Mouse (Mus musculus) naive thymus-derived CD4-positive, alpha-beta T cell, adult 2 months (primary cell): ENCODE results near the gene Ovca2.
"Not testable (repeated sequence)": the region's sequence is repeated elsewhere in the genome, so short reads cannot be mapped to it uniquely, and the experiment has no call there.

Experiments
- DNase-seq: peaks from one replicate; pipeline ENCODE4 v3.0.0-alpha.2; 2011; ENCODE audit warnings: low read depth

Ovca2 gene

GRCm38 (mm10) chr11:75194850-75195461 is 16.3 kb upstream of the Ovca2 start:
- peak; percentile 81 for DNase-seq

GRCm38 (mm10) chr11:75194121-75194849 is 15.7 kb upstream of the Ovca2 start:
- DNase-seq, result peak; percentile 61

GRCm38 (mm10) chr11:75193256-75194071 is 14.8 kb upstream of the Ovca2 start, which contains the start of gene Rtn4rl1:
Gene Rtn4rl1, plus strand, starts transcription at chr11:75193783.
- peak; percentile 89 for DNase-seq

GRCm38 (mm10) chr11:75192336-75193214 is 13.9 kb upstream of the Ovca2 start:
- DNase-seq, result peak; percentile 84

GRCm38 (mm10) chr11:75191841-75192240 is 13.2 kb upstream of the Ovca2 start:
- no peak for DNase-seq

- no peak for DNase-seq
Measured at GRCm38 (mm10) chr11:75190905-75191441, 12.3 kb upstream of the Ovca2 start, which contains the start of gene Dph1. Gene Dph1, minus strand, starts transcription at chr11:75191241.

GRCm38 (mm10) chr11:75190371-75190724 is 11.7 kb upstream of the Ovca2 start:
- peak; percentile 88 for DNase-seq

- no peak for DNase-seq
Measured at GRCm38 (mm10) chr11:75189713-75190370, 11.2 kb upstream of the Ovca2 start.

GRCm38 (mm10) chr11:75184986-75185385 is 6.4 kb upstream of the Ovca2 start:
- DNase-seq, result no peak

GRCm38 (mm10) chr11:75184573-75184972 is 5.9 kb upstream of the Ovca2 start:
- DNase-seq, result no peak

GRCm38 (mm10) chr11:75183917-75184570 is 5.4 kb upstream of the Ovca2 start:
- DNase-seq, result no peak

- peak; percentile 36 for DNase-seq
Measured at GRCm38 (mm10) chr11:75178011-75178410, 624 bp downstream of the Ovca2 start.

- DNase-seq, result not testable (repeated sequence)
Measured at GRCm38 (mm10) chr11:75174574-75174973, 4.1 kb downstream of the Ovca2 start.

- no peak for DNase-seq
Measured at GRCm38 (mm10) chr11:75173799-75174165, 4.9 kb downstream of the Ovca2 start.

GRCm38 (mm10) chr11:75173095-75173798 is 5.4 kb downstream of the Ovca2 start:
- DNase-seq, result peak; percentile 97

- peak; percentile 69 for DNase-seq
Measured at GRCm38 (mm10) chr11:75172151-75173094, 6.2 kb downstream of the Ovca2 start.

GRCm38 (mm10) chr11:75171186-75171865 is 7.3 kb downstream of the Ovca2 start:
- DNase-seq, result peak; percentile 43
